In genomic region chr9:103490439-103490838, GRCm38 (mm10) we compare ENCODE assay signal across 8 mouse cellular contexts. TPM values are rescaled to one million over a fixed set of nuclear protein-coding genes. Genes with fewer than 3 reads are reported as not detected.
DNase-seq lines count a peak whose midpoint lies in the region; ATAC-seq lines count a peak whose summit lies in the region.

No protein-coding gene starts in this region.

- WGBS in limb, embryonic 13.5 days, result 6% methylated on average over 2 of the region's 2 CpGs

- no peak overlapping the region for H3K4me2 ChIP-seq in limb, embryonic 13.5 days (replicated peaks)

- H3K9me3 ChIP-seq in limb, embryonic 13.5 days, result no peaks in the 10 kb centered on the region

- H3K4me1 ChIP-seq in limb, embryonic 13.5 days, result peaks cover 30% of the 10 kb centered on the region

- ATAC-seq in limb, embryonic 13.5 days (ENCODE audit: low FRiP score, low read depth), result peak; percentile 38; the same call in 1 of the 2 replicates
- peak; percentile 47; the same call in 1 of the 2 replicates for ATAC-seq in monocyte, adult 5-6 weeks (replicated peaks; ENCODE audit: insufficient number of reproducible peaks, low FRiP score, low TSS enrichment, poor library complexity, severe bottlenecking)

- no peak overlapping the region for H3K9ac ChIP-seq in limb, embryonic 13.5 days

- H3K27ac ChIP-seq in limb, embryonic 13.5 days, result no peak overlapping the region

- no peaks in the 10 kb centered on the region for H3K36me3 ChIP-seq in limb, embryonic 13.5 days

- peak; percentile 67 for DNase-seq in ovary, postnatal 10 days (ENCODE audit: low spot score)
- DNase-seq in ovary, adult 18-20 months (ENCODE audit: low spot score), result no peak
- DNase-seq in embryo, embryonic 11 days, result peak; percentile 75
- DNase-seq in heart, adult 18-20 months, result peak; percentile 63 to 87
- DNase-seq in kidney, adult 8-10 months, result peak; percentile 64 to 86
- DNase-seq in spleen, postnatal 4 days (ENCODE audit: low spot score in 2 of 2), result peak; percentile 71 to 91

- no peak overlapping the region for H3K4me3 ChIP-seq in limb, embryonic 13.5 days

- peaks cover 7% of the 10 kb centered on the region for H3K27me3 ChIP-seq in limb, embryonic 13.5 days

RNA-seq across cellular contexts. Expression of gene Bfsp2, which starts 10.2 kb away (rescaled TPM):
- 1 to 10 TPM in 1 of 2 experiments, under 1 TPM in 1; 0.84 to 1.2 TPM for total RNA-seq in heart, adult 18-20 months (2021)
- polyA plus RNA-seq in limb, embryonic 13.5 days (2015; fragmentation: Nextera tagmentation; extraction: Ambion mirVana), result 2.3 and 2.8 TPM in 2 replicates
- 3.0 TPM in 2 of 3 replicates, not detected in the other for total RNA-seq in monocyte, adult 5-6 weeks (2017)
